In the genomic region with DNA sequence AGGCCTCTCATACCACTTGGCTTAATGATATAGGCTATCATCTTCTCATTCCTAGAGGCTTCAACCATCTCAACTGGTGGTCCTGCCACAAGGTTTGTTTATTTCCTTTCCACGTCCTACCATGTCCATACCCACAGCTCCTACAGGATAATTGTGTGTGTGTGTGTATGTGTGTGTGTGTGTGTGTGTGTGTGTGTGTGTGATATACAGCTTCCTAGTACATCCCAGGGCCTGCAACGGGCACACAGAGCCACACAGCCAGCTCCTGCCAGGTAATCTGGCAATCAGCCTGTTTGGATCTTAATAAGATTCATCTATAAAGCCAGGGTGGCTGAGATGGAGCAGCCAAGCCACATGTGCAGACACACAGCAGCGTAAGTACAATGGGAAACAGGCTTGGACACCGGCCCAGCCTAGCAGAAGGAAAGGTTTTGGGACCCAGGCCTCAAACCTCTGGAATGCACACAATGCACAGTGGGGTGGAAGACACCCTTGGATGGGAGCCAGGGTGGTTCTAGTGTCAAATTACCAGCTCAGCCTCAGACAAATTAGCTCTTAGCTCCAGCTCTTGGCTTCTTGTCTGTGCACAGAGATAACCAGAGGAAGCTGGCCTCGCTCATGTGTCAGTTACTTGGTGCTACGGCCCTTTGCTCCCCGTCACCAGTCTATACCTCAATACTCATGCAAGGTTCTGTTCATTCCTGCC, we compare ENCODE assay signal across 8 mouse cellular contexts. TPM values are rescaled to one million over a fixed set of nuclear protein-coding genes. Genes with fewer than 3 reads are reported as not detected.
DNase-seq lines count a peak whose midpoint lies in the region; ATAC-seq lines count a peak whose summit lies in the region.

No protein-coding gene starts in this region.

- no peaks in the 10 kb centered on the region for H3K9me3 ChIP-seq in lung, embryonic 16.5 days (ENCODE audit: control insufficient read depth, low read length)
- no peaks in the 10 kb centered on the region for H3K9me3 ChIP-seq in heart, embryonic 11.5 days (replicated peaks; ENCODE audit: control insufficient read depth, low read length)
- no peaks in the 10 kb centered on the region for H3K9me3 ChIP-seq in stomach, embryonic 14.5 days (ENCODE audit: control insufficient read depth, low read depth, low read length)

- ATAC-seq in lung, embryonic 16.5 days (ENCODE audit: low read depth) = peak; percentile 89
- ATAC-seq in heart, embryonic 11.5 days (replicated peaks; ENCODE audit: insufficient number of reproducible peaks, low FRiP score, low TSS enrichment) = peak; percentile 71
- ATAC-seq in stomach, embryonic 14.5 days (ENCODE audit: insufficient number of reproducible peaks, insufficient read depth, low FRiP score, low read depth) = peak; percentile 74

- no peaks in the 10 kb centered on the region for H3K36me3 ChIP-seq in lung, embryonic 16.5 days (ENCODE audit: control insufficient read depth, insufficient read depth, low read length)
- no peaks in the 10 kb centered on the region for H3K36me3 ChIP-seq in heart, embryonic 11.5 days (ENCODE audit: control insufficient read depth, insufficient read depth, low read length)
- H3K36me3 ChIP-seq in stomach, embryonic 14.5 days (ENCODE audit: control insufficient read depth, insufficient read depth, low read length) = no peaks in the 10 kb centered on the region

- H3K27me3 ChIP-seq in lung, embryonic 16.5 days (ENCODE audit: control insufficient read depth, insufficient read depth, low read depth, low read length) = no peaks in the 10 kb centered on the region
- H3K27me3 ChIP-seq in heart, embryonic 11.5 days (ENCODE audit: control insufficient read depth, insufficient read depth, low read length) = no peaks in the 10 kb centered on the region
- H3K27me3 ChIP-seq in stomach, embryonic 14.5 days (ENCODE audit: control insufficient read depth, insufficient read depth, low read length) = no peaks in the 10 kb centered on the region

- peaks cover 13% of the 10 kb centered on the region for H3K4me1 ChIP-seq in lung, embryonic 16.5 days (replicated peaks; ENCODE audit: control insufficient read depth, insufficient read depth, low read length)
- peaks cover 15% of the 10 kb centered on the region; the same call in 1 of the 2 replicates for H3K4me1 ChIP-seq in heart, embryonic 11.5 days (ENCODE audit: control insufficient read depth, insufficient read depth, low read length)
- H3K4me1 ChIP-seq in stomach, embryonic 14.5 days (ENCODE audit: control insufficient read depth, insufficient read depth, low read length) = no peaks in the 10 kb centered on the region; the same call in 1 of the 2 replicates

- no peak overlapping the region for H3K4me3 ChIP-seq in lung, embryonic 16.5 days (ENCODE audit: low read length)
- H3K4me3 ChIP-seq in heart, embryonic 11.5 days (ENCODE audit: low read depth, low read length) = no peak overlapping the region
- no peak overlapping the region for H3K4me3 ChIP-seq in stomach, embryonic 14.5 days (ENCODE audit: low read depth, low read length)

- H3K27ac ChIP-seq in lung, embryonic 16.5 days (ENCODE audit: low read length) = 0 out of 2 replicates have a peak overlapping the region, but pooled peaks have one; percentile 15
- H3K27ac ChIP-seq in heart, embryonic 11.5 days (ENCODE audit: low read depth, low read length) = no peak overlapping the region
- 0 out of 2 replicates have a peak overlapping the region, but pooled peaks have one; percentile 6 for H3K27ac ChIP-seq in stomach, embryonic 14.5 days (ENCODE audit: low read length)

- DNase-seq in lung, adult 18-20 months = no peak
- peak; percentile 69 to 80 for DNase-seq in cerebellum, adult 18-20 months
- DNase-seq in kidney, postnatal 25 days = peak; percentile 34 to 52
- DNase-seq in frontal cortex, postnatal 14 days (ENCODE audit: low spot score in 2 of 2) = no peak
- DNase-seq in left cerebral cortex, postnatal 36 days (ENCODE audit: low spot score in 2 of 2) = no peak

- H3K4me2 ChIP-seq in lung, embryonic 16.5 days (ENCODE audit: low read depth, low read length) = no peak overlapping the region
- H3K4me2 ChIP-seq in heart, embryonic 11.5 days = no peak overlapping the region
- no peak overlapping the region for H3K4me2 ChIP-seq in stomach, embryonic 14.5 days (replicated peaks; ENCODE audit: low read depth, low read length)

- intact Hi-C loops in left cerebral cortex, postnatal 36 days (cut with DNase I) = no loop called here

- H3K9ac ChIP-seq in lung, embryonic 16.5 days (ENCODE audit: low read length) = no peak overlapping the region
- no peak overlapping the region for H3K9ac ChIP-seq in heart, embryonic 11.5 days (ENCODE audit: low read depth, low read length)
- H3K9ac ChIP-seq in stomach, embryonic 14.5 days (replicated peaks; ENCODE audit: low read depth, low read length) = no peak overlapping the region

- WGBS in lung, embryonic 16.5 days = 31% methylated on average over 7 of the region's 7 CpGs
- WGBS in heart, embryonic 11.5 days (ENCODE audit: insufficient replicate concordance) = 21% methylated on average over 7 of the region's 7 CpGs
- 35% methylated on average over 7 of the region's 7 CpGs for WGBS in stomach, embryonic 14.5 days

RNA-seq across cellular contexts. Expression of gene Vsnl1, which starts 45.0 kb away (rescaled TPM):
- polyA plus RNA-seq in lung, embryonic 16.5 days (2015; fragmentation: Nextera tagmentation; extraction: Ambion mirVana) = 5.5 and 7.1 TPM in 2 replicates
- 31.2 and 36.1 TPM in 2 replicates for polyA plus RNA-seq in heart, embryonic 11.5 days (2014; fragmentation: Nextera tagmentation; extraction: Ambion mirVana)
- polyA plus RNA-seq in stomach, embryonic 14.5 days (2014; fragmentation: Nextera tagmentation; extraction: Ambion mirVana) = 1.1 and 1.4 TPM in 2 replicates
- total RNA-seq in left cerebral cortex, postnatal 36 days (2021) = 100 to 1,000 TPM; 618 to 709 TPM

Comparison
In these comparisons a context has a peak if more than half of its experiments do, and no peak if none do; other contexts are left out.
1. DNase-seq: peak in cerebellum, adult 18-20 months (2 of 2) and kidney, postnatal 25 days (2 of 2); none in lung, adult 18-20 months (0 of 2), frontal cortex, postnatal 14 days (0 of 2) and left cerebral cortex, postnatal 36 days (0 of 2).
2. Peak in every context shown above with its lines, with median percentiles within 50 percentile points of each other: ATAC-seq.